Mouse (Mus musculus) A20 (cell line): ENCODE results near the gene Pald1.

Experiments
- DNase-seq: peaks from one replicate; pipeline ENCODE4 v3.0.0-alpha.2; 2011; ENCODE audit warnings: low read depth, low spot score

Pald1 gene

GRCm38 (mm10) chr10:61383021-61383714 is at the start of gene Pald1:
Gene Pald1, minus strand, starts transcription at chr10:61383530.
- DNase-seq: peak; percentile 53

- no peak for DNase-seq
These were observed 48.0 kb upstream of the Pald1 start for GRCm38 (mm10) chr10:61431375-61431774.

GRCm38 (mm10) chr10:61429043-61429442 is 45.7 kb upstream of the Pald1 start:
- DNase-seq: no peak

- no peak for DNase-seq
These were observed 45.1 kb upstream of the Pald1 start for GRCm38 (mm10) chr10:61428416-61428815.

GRCm38 (mm10) chr10:61427951-61428350 is 44.6 kb upstream of the Pald1 start:
- no peak for DNase-seq

- DNase-seq: no peak
These were observed 43.0 kb upstream of the Pald1 start for GRCm38 (mm10) chr10:61426251-61426757.

- DNase-seq: no peak
These were observed 41.7 kb upstream of the Pald1 start for GRCm38 (mm10) chr10:61425047-61425446.

GRCm38 (mm10) chr10:61424500-61424899 is 41.2 kb upstream of the Pald1 start:
- DNase-seq: no peak

- peak; percentile 61 for DNase-seq
These were observed 40.0 kb upstream of the Pald1 start for GRCm38 (mm10) chr10:61423289-61423688.

GRCm38 (mm10) chr10:61422861-61423260 is 39.5 kb upstream of the Pald1 start:
- DNase-seq: peak; percentile 54

GRCm38 (mm10) chr10:61420011-61420410 is 36.7 kb upstream of the Pald1 start:
- DNase-seq: no peak

- DNase-seq: no peak
These were observed 35.8 kb upstream of the Pald1 start for GRCm38 (mm10) chr10:61419146-61419545.

- DNase-seq: no peak
These were observed 35.0 kb upstream of the Pald1 start for GRCm38 (mm10) chr10:61418131-61418900.

- no peak for DNase-seq
These were observed 34.3 kb upstream of the Pald1 start, which contains the start of gene Nodal for GRCm38 (mm10) chr10:61417672-61418071. Gene Nodal, plus strand, starts transcription at chr10:61417972.

GRCm38 (mm10) chr10:61417046-61417445 is 33.7 kb upstream of the Pald1 start:
- DNase-seq: no peak

GRCm38 (mm10) chr10:61416561-61416960 is 33.2 kb upstream of the Pald1 start:
- no peak for DNase-seq

- no peak for DNase-seq
These were observed 32.6 kb upstream of the Pald1 start for GRCm38 (mm10) chr10:61415890-61416289.

- DNase-seq: no peak
These were observed 31.9 kb upstream of the Pald1 start for GRCm38 (mm10) chr10:61415240-61415639.

GRCm38 (mm10) chr10:61412910-61413625 is 29.7 kb upstream of the Pald1 start:
- DNase-seq: no peak

GRCm38 (mm10) chr10:61410193-61410592 is 26.9 kb upstream of the Pald1 start:
- DNase-seq: no peak

GRCm38 (mm10) chr10:61409776-61410175 is 26.4 kb upstream of the Pald1 start:
- DNase-seq: no peak

GRCm38 (mm10) chr10:61405958-61406357 is 22.6 kb upstream of the Pald1 start:
- DNase-seq: no peak
